Mouse (Mus musculus): ENCODE data around the gene Tmem33.

- TF ChIP-seq POLR2A (IDR thresholded peaks at IDR 0.05; ENCODE audit: borderline replicate concordance, low read depth, low read length) (no peak), CTCF (IDR thresholded peaks at IDR 0.05; ENCODE audit: low read depth, low read length) (no peak)
Measured at GRCm38 (mm10) chr5:67300926-67301597, 40.7 kb downstream of the Tmem33 start.

Measured in bone marrow macrophage, adult 2 months (primary cell).